Comparison of ENCODE assay signal across 19 mouse cellular contexts in genomic region chr1:194943485-194943884, GRCm38 (mm10). TPM values are rescaled to one million over a fixed set of nuclear protein-coding genes. Genes with fewer than 3 reads are reported as not detected.
A peak's percentile ranks its signal among the peaks of the same experiment; 100 is the strongest.
DNase-seq lines count a peak whose midpoint lies in the region; ATAC-seq and TF ChIP-seq lines count a peak whose summit lies in the region.
"Had no signal": no experiment of that assay in that cellular context is flagged by ENCODE, and none has a peak within 500 bp of the region (broad histone marks: within the 10 kb centered on the region; RNA-seq: fewer than 3 reads in every experiment).

No protein-coding gene starts in this region.

- H3K36me3 ChIP-seq in heart, postnatal 0 days (replicated peaks; ENCODE audit: control insufficient read depth, insufficient read depth, low read length) = no peaks in the 10 kb centered on the region; the same call in 1 of the 2 replicates
- H3K36me3 ChIP-seq in lung, embryonic 14.5 days (ENCODE audit: insufficient read depth) = no peaks in the 10 kb centered on the region
- no peaks in the 10 kb centered on the region for H3K36me3 ChIP-seq in limb, embryonic 10.5 days
- H3K36me3 ChIP-seq: embryonic facial prominence, embryonic 13.5 days; liver, embryonic 13.5 days; midbrain, embryonic 15.5 days; stomach, embryonic 15.5 days had no signal

- H3K9me3 ChIP-seq in heart, postnatal 0 days (replicated peaks; ENCODE audit: control insufficient read depth, low read length) = no peaks in the 10 kb centered on the region
- no peaks in the 10 kb centered on the region for H3K9me3 ChIP-seq in lung, embryonic 14.5 days (ENCODE audit: low read depth, low read length)
- no peaks in the 10 kb centered on the region for H3K9me3 ChIP-seq in limb, embryonic 10.5 days (replicated peaks)
- H3K9me3 ChIP-seq: embryonic facial prominence, embryonic 13.5 days; liver, embryonic 13.5 days; midbrain, embryonic 15.5 days; stomach, embryonic 15.5 days had no signal

- H3K27ac ChIP-seq in heart, postnatal 0 days (ENCODE audit: low read depth) = no peak overlapping the region
- H3K27ac ChIP-seq in lung, embryonic 14.5 days (ENCODE audit: low read depth) = no peak overlapping the region
- no peak overlapping the region for H3K27ac ChIP-seq in limb, embryonic 10.5 days
- H3K27ac ChIP-seq: embryonic facial prominence, embryonic 13.5 days; hindbrain, embryonic 14.5 days; liver, embryonic 13.5 days; macrophage; midbrain, embryonic 15.5 days; stomach, embryonic 15.5 days had no signal

- H3K4me2 ChIP-seq in heart, postnatal 0 days (ENCODE audit: low read depth, low read length) = peak overlapping the region; percentile 58
- H3K4me2 ChIP-seq in lung, embryonic 14.5 days = peak overlapping the region; percentile 81
- H3K4me2 ChIP-seq: embryonic facial prominence, embryonic 13.5 days; hindbrain, embryonic 14.5 days; liver, embryonic 13.5 days; midbrain, embryonic 15.5 days; stomach, embryonic 15.5 days had no signal

- no peak overlapping the region for H3K4me3 ChIP-seq in heart, postnatal 0 days (ENCODE audit: low read depth, low read length)
- H3K4me3 ChIP-seq in lung, embryonic 14.5 days (ENCODE audit: low read depth, low read length) = no peak overlapping the region
- no peak overlapping the region for H3K4me3 ChIP-seq in limb, embryonic 10.5 days
- H3K4me3 ChIP-seq: embryonic facial prominence, embryonic 13.5 days; liver, embryonic 13.5 days; midbrain, embryonic 15.5 days; stomach, embryonic 15.5 days had no signal

- no peaks in the 10 kb centered on the region; the same call in 1 of the 2 replicates for H3K27me3 ChIP-seq in heart, postnatal 0 days (ENCODE audit: control insufficient read depth, insufficient read depth, low read length)
- H3K27me3 ChIP-seq in lung, embryonic 14.5 days (ENCODE audit: insufficient read depth, low read length) = no peaks in the 10 kb centered on the region
- H3K27me3 ChIP-seq in limb, embryonic 10.5 days (ENCODE audit: low read depth, poor library complexity, severe bottlenecking) = peaks cover 20% of the 10 kb centered on the region
- H3K27me3 ChIP-seq: midbrain, embryonic 15.5 days; Patski had no signal

- TF ChIP-seq CTCF in heart, postnatal 0 days (IDR thresholded peaks at IDR 0.05; ENCODE audit: low read depth) = no peak
- TF ChIP-seq CTCF in lung, embryonic 14.5 days (IDR thresholded peaks at IDR 0.05; ENCODE audit: low read depth) = no peak

- ATAC-seq in heart, postnatal 0 days (ENCODE audit: insufficient read depth, low read depth) = no peak
- no peak for ATAC-seq in lung, embryonic 14.5 days (ENCODE audit: insufficient read depth)
- ATAC-seq in granulocyte monocyte progenitor cell, adult 5-6 weeks (replicated peaks; ENCODE audit: poor library complexity, severe bottlenecking) = peak; percentile 67
- ATAC-seq: intestine, embryonic 16.5 days; midbrain, embryonic 15.5 days; Patski had no signal

- no peak for DNase-seq in heart, postnatal 0 days (ENCODE audit: low spot score)
- no peak for DNase-seq in heart, adult 18-20 months
- no peak for DNase-seq in lung, embryonic 14.5 days
- no peak for DNase-seq in lung, postnatal 36 days
- DNase-seq in adrenal gland, adult 2 months = no peak
- DNase-seq in limb, embryonic 10.5 days (ENCODE audit: low spot score) = no peak
- DNase-seq: cerebellum, adult 11 months; gastrocnemius, postnatal 36 days; liver, embryonic 13.5 days; right cerebral cortex, adult 18-20 months; spleen, adult 18-20 months had no signal

- 57% methylated on average over 5 of the region's 5 CpGs for WGBS in heart, postnatal 0 days
- 60% methylated on average over 5 of the region's 5 CpGs for WGBS in lung, embryonic 14.5 days
- 80% methylated on average over 5 of the region's 5 CpGs for WGBS in limb, embryonic 10.5 days

- no peaks in the 10 kb centered on the region for H3K4me1 ChIP-seq in heart, postnatal 0 days (ENCODE audit: control insufficient read depth, insufficient read depth)
- H3K4me1 ChIP-seq in lung, embryonic 14.5 days (ENCODE audit: insufficient read depth) = no peaks in the 10 kb centered on the region
- peaks cover 10% of the 10 kb centered on the region for H3K4me1 ChIP-seq in limb, embryonic 10.5 days

- TF ChIP-seq EP300 in heart, postnatal 0 days (IDR thresholded peaks at IDR 0.05; ENCODE audit: low read depth) = no peak

- no peak overlapping the region for H3K9ac ChIP-seq in heart, postnatal 0 days (replicated peaks; ENCODE audit: low read depth, low read length)
- H3K9ac ChIP-seq in lung, embryonic 14.5 days = no peak overlapping the region
- H3K9ac ChIP-seq: embryonic facial prominence, embryonic 13.5 days; hindbrain, embryonic 14.5 days; liver, embryonic 13.5 days; midbrain, embryonic 15.5 days; stomach, embryonic 15.5 days had no signal

RNA-seq across cellular contexts. Expression of gene Cd34, which starts 4.9 kb away (rescaled TPM):
- total RNA-seq in heart, postnatal 0 days (2014; rRNA removed; ENCODE audit: low replicate concordance) = 173 and 187 TPM in 2 replicates
- 116 and 128 TPM in 2 replicates for polyA plus RNA-seq in heart, postnatal 0 days (2015; fragmentation: Nextera tagmentation; extraction: Ambion mirVana)
- 10 to 100 TPM; 76.1 to 78.5 TPM for total RNA-seq in heart, adult 18-20 months (2021)
- 164 and 165 TPM in 2 replicates for polyA plus RNA-seq in lung, embryonic 14.5 days (2014; fragmentation: Nextera tagmentation; extraction: Ambion mirVana)
- total RNA-seq in granulocyte monocyte progenitor cell, adult 5-6 weeks (2014; fragmentation: Nextera tagmentation) = 225 and 231 TPM in 2 replicates
- total RNA-seq in granulocyte monocyte progenitor cell, adult 5-6 weeks (2017) = 260 and 264 TPM in 2 replicates
- 10 to 100 TPM; 36.3 to 56.0 TPM for total RNA-seq in adrenal gland, adult 2 months (2021)
- polyA plus RNA-seq in adrenal gland, adult 2 months (2012; rRNA removed) = 12.6 and 12.7 TPM in 2 replicates
- polyA plus RNA-seq in limb, embryonic 10.5 days (2016; fragmentation: Nextera tagmentation; extraction: Ambion mirVana) = 51.7 and 52.3 TPM in 2 replicates
